Mouse (Mus musculus): ENCODE measurements around the gene Pcnx2.

Pcnx2 gene

GRCm38 (mm10) chr8:125822065-125822464, 76.1 kb downstream of the Pcnx2 start:
- no peak for DNase-seq (ENCODE audit: low read depth, low spot score)

GRCm38 (mm10) chr8:125819797-125820196, 78.3 kb downstream of the Pcnx2 start:
- no peak for DNase-seq (ENCODE audit: low read depth, low spot score)

GRCm38 (mm10) chr8:125818796-125819195, 79.3 kb downstream of the Pcnx2 start:
- DNase-seq (ENCODE audit: low read depth, low spot score), result no peak

GRCm38 (mm10) chr8:125816742-125817141, 81.4 kb downstream of the Pcnx2 start:
- DNase-seq (ENCODE audit: low read depth, low spot score), result no peak

GRCm38 (mm10) chr8:125808826-125809225, 89.3 kb downstream of the Pcnx2 start:
- no peak for DNase-seq (ENCODE audit: low read depth, low spot score)

GRCm38 (mm10) chr8:125807905-125808310, 90.2 kb downstream of the Pcnx2 start:
- DNase-seq (ENCODE audit: low read depth, low spot score), result no peak

- no peak for DNase-seq (ENCODE audit: low read depth, low spot score)
Measured at GRCm38 (mm10) chr8:125806459-125806858, 91.7 kb downstream of the Pcnx2 start.

GRCm38 (mm10) chr8:125796970-125797369, 101.1 kb downstream of the Pcnx2 start:
- no peak for DNase-seq (ENCODE audit: low read depth, low spot score)

GRCm38 (mm10) chr8:125795341-125795740, 102.8 kb downstream of the Pcnx2 start:
- no peak for DNase-seq (ENCODE audit: low read depth, low spot score)

- no peak for DNase-seq (ENCODE audit: low read depth, low spot score)
Measured at GRCm38 (mm10) chr8:125792816-125793455, 105.2 kb downstream of the Pcnx2 start.

- no peak for DNase-seq (ENCODE audit: low read depth, low spot score)
Measured at GRCm38 (mm10) chr8:125786886-125787285, 111.2 kb downstream of the Pcnx2 start.

GRCm38 (mm10) chr8:125782161-125782560, 116.0 kb downstream of the Pcnx2 start:
- DNase-seq (ENCODE audit: low read depth, low spot score), result no peak

GRCm38 (mm10) chr8:125779656-125780055, 118.5 kb downstream of the Pcnx2 start:
- DNase-seq (ENCODE audit: low read depth, low spot score), result no peak

- no peak for DNase-seq (ENCODE audit: low read depth, low spot score)
Measured at GRCm38 (mm10) chr8:125778919-125779318, 119.2 kb downstream of the Pcnx2 start.

- no peak for DNase-seq (ENCODE audit: low read depth, low spot score)
Measured at GRCm38 (mm10) chr8:125777478-125778164, 120.5 kb downstream of the Pcnx2 start.

- DNase-seq (ENCODE audit: low read depth, low spot score), result no peak
Measured at GRCm38 (mm10) chr8:125776800-125777199, 121.3 kb downstream of the Pcnx2 start.

GRCm38 (mm10) chr8:125776314-125776713, 121.8 kb downstream of the Pcnx2 start:
- no peak for DNase-seq (ENCODE audit: low read depth, low spot score)

- no peak for DNase-seq (ENCODE audit: low read depth, low spot score)
Measured at GRCm38 (mm10) chr8:125775031-125775430, 123.1 kb downstream of the Pcnx2 start.

GRCm38 (mm10) chr8:125773281-125773803, 124.8 kb downstream of the Pcnx2 start:
- DNase-seq (ENCODE audit: low read depth, low spot score), result no peak

- DNase-seq (ENCODE audit: low read depth, low spot score), result no peak
Measured at GRCm38 (mm10) chr8:125772300-125772699, 125.8 kb downstream of the Pcnx2 start.

- no peak for DNase-seq (ENCODE audit: low read depth, low spot score)
Measured at GRCm38 (mm10) chr8:125768079-125768478, 130.0 kb downstream of the Pcnx2 start.

- no peak for DNase-seq (ENCODE audit: low read depth, low spot score)
Measured at GRCm38 (mm10) chr8:125763066-125763786, 134.9 kb downstream of the Pcnx2 start.

All from CD4-positive helper T cell, adult 2 months (primary cell).